Mouse (Mus musculus): Measurements from ENCODE around the gene Cracr2b. TPM values are rescaled to one million over a fixed set of nuclear protein-coding genes. Genes with fewer than 3 reads are reported as not detected.

Cracr2b gene
- polyA plus RNA-seq (2012; rRNA removed) = 4.1 and 6.6 TPM in 2 replicates

GRCm38 (mm10) chr7:141460391-141461113 lies at the start of gene Cracr2b:
Gene Cracr2b, plus strand, starts transcription at chr7:141461094.

GRCm38 (mm10) chr7:141413809-141414584 lies 46.9 kb upstream of the Cracr2b start, which contains the start of gene Gatd1:
Gene Gatd1, minus strand, starts transcription at chr7:141414136.

GRCm38 (mm10) chr7:141429310-141429709 lies 31.6 kb upstream of the Cracr2b start, which contains the start of gene Cend1:
Gene Cend1, minus strand, starts transcription at chr7:141429491.

GRCm38 (mm10) chr7:141437178-141438120 lies 23.4 kb upstream of the Cracr2b start, which contains the start of gene Slc25a22:
Gene Slc25a22, minus strand, starts transcription at chr7:141437892.

GRCm38 (mm10) chr7:141443828-141444237 lies 17.1 kb upstream of the Cracr2b start, which contains the start of gene Pidd1:
Gene Pidd1, minus strand, starts transcription at chr7:141444025.

GRCm38 (mm10) chr7:141447110-141447991 lies 13.5 kb upstream of the Cracr2b start, which contains the start of gene Rplp2:
Gene Rplp2, plus strand, starts transcription at chr7:141447370.

GRCm38 (mm10) chr7:141454967-141455551 lies 5.8 kb upstream of the Cracr2b start, which contains the start of gene Pnpla2:
Gene Pnpla2, plus strand, starts transcription at chr7:141455198.

GRCm38 (mm10) chr7:141467230-141468030 lies 6.5 kb downstream of the Cracr2b start, which contains the start of gene Cd151:
Gene Cd151, plus strand, starts transcription at chr7:141467392.

GRCm38 (mm10) chr7:141475011-141475804 lies 14.3 kb downstream of the Cracr2b start, which contains the start of the genes Polr2l and Tspan4:
Gene Polr2l, minus strand, starts transcription at chr7:141475132.
Gene Tspan4, plus strand, starts transcription at chr7:141475240.

Other genes with a start within 250 kb of the Cracr2b start
- 8.6 and 10.9 TPM in 2 replicates for gene Lmntd2, start 247.0 kb upstream of the Cracr2b start, polyA plus RNA-seq (2012; rRNA removed)
- 38.0 and 43.8 TPM in 2 replicates for gene Rassf7, start 245.2 kb upstream of the Cracr2b start, polyA plus RNA-seq (2012; rRNA removed)
- gene Phrf1, start 232.3 kb upstream of the Cracr2b start, polyA plus RNA-seq (2012; rRNA removed) = 45.8 and 52.9 TPM in 2 replicates
- 0.49 and 0.77 TPM in 2 replicates for gene Irf7, start 194.6 kb upstream of the Cracr2b start, polyA plus RNA-seq (2012; rRNA removed)
- 0.02 and 0.16 TPM in 2 replicates for gene Cdhr5, start 184.3 kb upstream of the Cracr2b start, polyA plus RNA-seq (2012; rRNA removed)
- gene Sct, start 182.0 kb upstream of the Cracr2b start, polyA plus RNA-seq (2012; rRNA removed) = 0.28 and 4.1 TPM in 2 replicates
- 0.56 and 1.6 TPM in 2 replicates for gene Drd4, start 169.1 kb upstream of the Cracr2b start, polyA plus RNA-seq (2012; rRNA removed)
- 45.2 and 61.7 TPM in 2 replicates for gene Deaf1, start 133.4 kb upstream of the Cracr2b start, polyA plus RNA-seq (2012; rRNA removed)
- gene Tmem80, start 133.4 kb upstream of the Cracr2b start, polyA plus RNA-seq (2012; rRNA removed) = 44.9 and 57.3 TPM in 2 replicates
- 2.7 and 3.8 TPM in 2 replicates for gene Eps8l2, start 122.2 kb upstream of the Cracr2b start, polyA plus RNA-seq (2012; rRNA removed)
- 237 and 389 TPM in 2 replicates for gene Taldo1, start 68.9 kb upstream of the Cracr2b start, polyA plus RNA-seq (2012; rRNA removed)
- gene Gatd1, start 47.0 kb upstream of the Cracr2b start, polyA plus RNA-seq (2012; rRNA removed) = 36.6 and 60.3 TPM in 2 replicates
- 6.8 and 9.0 TPM in 2 replicates for gene Cend1, start 31.6 kb upstream of the Cracr2b start, polyA plus RNA-seq (2012; rRNA removed)
- 61.2 and 68.0 TPM in 2 replicates for gene Slc25a22, start 23.2 kb upstream of the Cracr2b start, polyA plus RNA-seq (2012; rRNA removed)
- gene Pidd1, start 17.1 kb upstream of the Cracr2b start, polyA plus RNA-seq (2012; rRNA removed) = 29.8 and 30.6 TPM in 2 replicates
- 1,440 and 4,284 TPM in 2 replicates for gene Rplp2, start 13.7 kb upstream of the Cracr2b start, polyA plus RNA-seq (2012; rRNA removed)
- 10.3 and 13.7 TPM in 2 replicates for gene Pnpla2, start 5.9 kb upstream of the Cracr2b start, polyA plus RNA-seq (2012; rRNA removed)
- gene Cd151, start 6.3 kb downstream of the Cracr2b start, polyA plus RNA-seq (2012; rRNA removed) = 70.7 and 98.9 TPM in 2 replicates
- 45.0 and 90.3 TPM in 2 replicates for gene Polr2l, start 14.0 kb downstream of the Cracr2b start, polyA plus RNA-seq (2012; rRNA removed)
- gene Tspan4, start 14.1 kb downstream of the Cracr2b start, polyA plus RNA-seq (2012; rRNA removed) = 19.9 and 31.4 TPM in 2 replicates
- 17.4 and 24.0 TPM in 2 replicates for gene Chid1, start 78.8 kb downstream of the Cracr2b start, polyA plus RNA-seq (2012; rRNA removed)
- 40.9 and 45.4 TPM in 2 replicates for gene Ap2a2, start 101.1 kb downstream of the Cracr2b start, polyA plus RNA-seq (2012; rRNA removed)
- gene Muc6, start 194.2 kb downstream of the Cracr2b start, polyA plus RNA-seq (2012; rRNA removed) = 0.08 and 0.11 TPM in 2 replicates
- 0.52 and 1.3 TPM in 2 replicates for gene Muc2, start 229.2 kb downstream of the Cracr2b start, polyA plus RNA-seq (2012; rRNA removed)